Mouse (Mus musculus) MEL (cell line): ENCODE data around the gene Gm10053. TPM values are rescaled to one million over a fixed set of nuclear protein-coding genes. Genes with fewer than 3 reads are reported as not detected.
A peak's percentile ranks its signal among the peaks of the same experiment; 100 is the strongest.
"Not testable (repeated sequence)": the region's sequence is repeated elsewhere in the genome, so short reads cannot be mapped to it uniquely, and the experiment has no call there.

ENCODE experiments used
- DNase-seq: peaks from one replicate; pipeline ENCODE4 v3.0.0; 2011; ENCODE audit warnings: low read depth, low spot score
- H3K27ac ChIP-seq: 2 replicates; pipeline ENCODE4 v1.5.1; 2012; ENCODE audit warnings: low read depth, mild to moderate bottlenecking, control low read depth, low read length, moderate library complexity; ENCODE audit not compliant: control insufficient read depth
- H3K27me3 ChIP-seq, 2 experiments: fragments of 150-350 bp in 1 of 2; sonication (generic) in 1 of 2; 2 replicates each; pipeline ENCODE4 v1.6.1; 2012; ENCODE audit warnings: low read length in 2 of 2, mild to moderate bottlenecking in 2 of 2, improper control_type of control experiment in 1 of 2, moderate library complexity in 1 of 2; ENCODE audit not compliant: insufficient read depth in 2 of 2, control insufficient read depth in 1 of 2
- H3K36me3 ChIP-seq, 2 experiments: 2 replicates each; pipeline ENCODE4 v1.6.1; 2012 to 2014; ENCODE audit warnings: low read length in 2 of 2, improper control_type of control experiment in 1 of 2, inconsistent platforms in 1 of 2, mild to moderate bottlenecking in 1 of 2; ENCODE audit not compliant: insufficient read depth in 2 of 2, control insufficient read depth in 1 of 2
- H3K4me1 ChIP-seq, 2 experiments: fragments of 150-350 bp in 1 of 2; sonication (generic) in 1 of 2; 2 replicates each; pipeline ENCODE4 v1.6.1; 2012; ENCODE audit warnings: low read length in 2 of 2, improper control_type of control experiment in 1 of 2, mild to moderate bottlenecking in 1 of 2; ENCODE audit not compliant: insufficient read depth in 2 of 2, control insufficient read depth in 1 of 2
- H3K4me3 ChIP-seq, 2 experiments: fragments of 150-350 bp in 1 of 2; sonication (generic) in 1 of 2; 2 replicates each; pipeline ENCODE4 v1.5.1; 2012; ENCODE audit warnings: low read depth in 2 of 2, low read length in 2 of 2, mild to moderate bottlenecking in 2 of 2, moderate library complexity in 2 of 2, control low read depth in 1 of 2, improper control_type of control experiment in 1 of 2; ENCODE audit not compliant: control insufficient read depth in 1 of 2, insufficient read depth in 1 of 2
- H3K79me2 ChIP-seq: 2 replicates; pipeline ENCODE4 v1.6.1; 2012; ENCODE audit warnings: mild to moderate bottlenecking, low read length, moderate library complexity; ENCODE audit not compliant: control insufficient read depth, poor library complexity, insufficient read depth
- H3K9ac ChIP-seq: 2 replicates; pipeline ENCODE4 v1.6.1; 2012; ENCODE audit warnings: low read depth, mild to moderate bottlenecking, control low read depth, low read length, moderate library complexity; ENCODE audit not compliant: control insufficient read depth, poor library complexity, severe bottlenecking
- H3K9me3 ChIP-seq: fragments of 150-350 bp; sonication (generic); replicated peaks from 2 replicates; pipeline ENCODE4 v1.6.1; 2012; ENCODE audit warnings: mild to moderate bottlenecking, low read length, improper control_type of control experiment, moderate library complexity; ENCODE audit not compliant: insufficient read depth
- BHLHE40 ChIP-seq: IDR thresholded peaks from 2 replicates; pipeline ENCODE4 v1.6.1; 2012; ENCODE audit warnings: low read depth, mild to moderate bottlenecking, inconsistent platforms, low read length, improper control_type of control experiment, borderline replicate concordance
- CHD2 ChIP-seq: IDR thresholded peaks from 2 replicates; pipeline ENCODE4 v1.6.1; 2011; ENCODE audit warnings: low read length, improper control_type of control experiment
- ELF1 ChIP-seq: IDR thresholded peaks from 2 replicates; pipeline ENCODE4 v1.6.1; 2014; ENCODE audit warnings: low read depth, mild to moderate bottlenecking, inconsistent platforms, low read length, improper control_type of control experiment, moderate library complexity
- EP300 ChIP-seq, 2 experiments: IDR thresholded peaks; 2 replicates each; pipeline ENCODE4 v1.6.1; 2011; ENCODE audit warnings: improper control_type of control experiment in 2 of 2, low read length in 2 of 2, low read depth in 1 of 2, mild to moderate bottlenecking in 1 of 2
- ETS1 ChIP-seq: IDR thresholded peaks from 2 replicates; pipeline ENCODE4 v1.6.1; 2012; ENCODE audit warnings: low read depth, mild to moderate bottlenecking, inconsistent platforms, low read length, improper control_type of control experiment, moderate library complexity
- GABPA ChIP-seq: IDR thresholded peaks from 2 replicates; pipeline ENCODE4 v1.6.1; 2012; ENCODE audit warnings: low read depth, mild to moderate bottlenecking, inconsistent platforms, low read length, improper control_type of control experiment, moderate library complexity
- GATA1 ChIP-seq: IDR thresholded peaks from 2 replicates; pipeline ENCODE4 v1.6.1; 2011; ENCODE audit warnings: low read depth, low read length, improper control_type of control experiment
- HCFC1 ChIP-seq: IDR thresholded peaks from 2 replicates; pipeline ENCODE4 v1.6.1; 2012; ENCODE audit warnings: low read depth, mild to moderate bottlenecking, inconsistent platforms, low read length, improper control_type of control experiment, moderate library complexity
- MAFK ChIP-seq: IDR thresholded peaks from 2 replicates; pipeline ENCODE4 v1.6.1; 2011; ENCODE audit warnings: low read depth, mild to moderate bottlenecking, low read length, improper control_type of control experiment, borderline replicate concordance
- MAX ChIP-seq: IDR thresholded peaks from 2 replicates; pipeline ENCODE4 v1.6.1; 2011; ENCODE audit warnings: low read length, improper control_type of control experiment
- MAZ ChIP-seq: IDR thresholded peaks from 2 replicates; pipeline ENCODE4 v1.6.1; 2012; ENCODE audit warnings: low read depth, mild to moderate bottlenecking, inconsistent platforms, low read length, improper control_type of control experiment
- MYB ChIP-seq: IDR thresholded peaks from 2 replicates; pipeline ENCODE4 v1.6.1; 2011; ENCODE audit warnings: mild to moderate bottlenecking, low read depth, low read length, improper control_type of control experiment
- NELFE ChIP-seq: IDR thresholded peaks from 2 replicates; pipeline ENCODE4 v1.6.1; 2011; ENCODE audit warnings: low read depth, low read length, improper control_type of control experiment
- POLR2A ChIP-seq, 2 experiments: IDR thresholded peaks; 2 replicates each; pipeline ENCODE4 v1.6.1; 2011 to 2012; ENCODE audit warnings: low read length in 2 of 2, mild to moderate bottlenecking in 2 of 2, control low read depth in 1 of 2, improper control_type of control experiment in 1 of 2, low read depth in 1 of 2, moderate library complexity in 1 of 2; ENCODE audit not compliant: control insufficient read depth in 1 of 2, insufficient read depth in 1 of 2, poor library complexity in 1 of 2
- POLR2AphosphoS2 ChIP-seq: IDR thresholded peaks from 2 replicates; pipeline ENCODE4 v1.6.1; 2011; ENCODE audit warnings: low read length, improper control_type of control experiment
- RCOR1 ChIP-seq: IDR thresholded peaks from 2 replicates; pipeline ENCODE4 v1.6.1; 2012; ENCODE audit warnings: low read depth, mild to moderate bottlenecking, inconsistent platforms, low read length, improper control_type of control experiment
- SIN3A ChIP-seq: IDR thresholded peaks from 2 replicates; pipeline ENCODE4 v1.6.1; 2012; ENCODE audit warnings: low read length, improper control_type of control experiment, inconsistent platforms
- SMC3 ChIP-seq: IDR thresholded peaks from 2 replicates; pipeline ENCODE4 v1.6.1; 2011; ENCODE audit warnings: low read depth, low read length, improper control_type of control experiment
- TAL1 ChIP-seq: IDR thresholded peaks from 2 replicates; pipeline ENCODE4 v1.6.1; 2012; ENCODE audit warnings: mild to moderate bottlenecking, inconsistent platforms, low read length, moderate library complexity, mixed read lengths
- TCF12 ChIP-seq: IDR thresholded peaks from 2 replicates; pipeline ENCODE4 v1.6.1; 2014; ENCODE audit warnings: low read depth, mild to moderate bottlenecking, inconsistent platforms, low read length, improper control_type of control experiment, moderate library complexity
- USF1 ChIP-seq: IDR thresholded peaks from 2 replicates; pipeline ENCODE4 v1.6.1; 2014; ENCODE audit warnings: low read depth, mild to moderate bottlenecking, inconsistent platforms, low read length, improper control_type of control experiment, moderate library complexity
- ZMIZ1 ChIP-seq: IDR thresholded peaks from 2 replicates; pipeline ENCODE4 v1.6.1; 2012; ENCODE audit warnings: low read depth, mild to moderate bottlenecking, inconsistent platforms, low read length, improper control_type of control experiment, moderate library complexity
- polyA plus RNA-seq, 2 experiments: library from polyadenylated mRNA; stranded (reverse) in 1 of 2; unstranded in 1 of 2; fragments of >175 nt in 1 of 2; fragments of >200 nt in 1 of 2; gene quantifications; 2 replicates each; pipeline versions ENCODE4 v1.2.1 to v1.2.4; 2012; ENCODE audit warnings: low replicate concordance in 2 of 2, low read depth in 1 of 2; ENCODE audit not compliant: insufficient read length in 2 of 2, insufficient read depth in 1 of 2, missing spikeins in 1 of 2
- total RNA-seq: library from RNA; depleted of rRNA; stranded (reverse); fragments of 300-350 nt; gene quantifications from 2 replicates; pipeline ENCODE4 v1.2.3, GENCODE M21; 2012; rRNA removed

The Gm10053 gene
- 237 and 277 TPM in 2 replicates for total RNA-seq
- 100 to 1,000 TPM in 1 of 2 experiments, not detected in 1; 173 TPM for polyA plus RNA-seq

DNA sequence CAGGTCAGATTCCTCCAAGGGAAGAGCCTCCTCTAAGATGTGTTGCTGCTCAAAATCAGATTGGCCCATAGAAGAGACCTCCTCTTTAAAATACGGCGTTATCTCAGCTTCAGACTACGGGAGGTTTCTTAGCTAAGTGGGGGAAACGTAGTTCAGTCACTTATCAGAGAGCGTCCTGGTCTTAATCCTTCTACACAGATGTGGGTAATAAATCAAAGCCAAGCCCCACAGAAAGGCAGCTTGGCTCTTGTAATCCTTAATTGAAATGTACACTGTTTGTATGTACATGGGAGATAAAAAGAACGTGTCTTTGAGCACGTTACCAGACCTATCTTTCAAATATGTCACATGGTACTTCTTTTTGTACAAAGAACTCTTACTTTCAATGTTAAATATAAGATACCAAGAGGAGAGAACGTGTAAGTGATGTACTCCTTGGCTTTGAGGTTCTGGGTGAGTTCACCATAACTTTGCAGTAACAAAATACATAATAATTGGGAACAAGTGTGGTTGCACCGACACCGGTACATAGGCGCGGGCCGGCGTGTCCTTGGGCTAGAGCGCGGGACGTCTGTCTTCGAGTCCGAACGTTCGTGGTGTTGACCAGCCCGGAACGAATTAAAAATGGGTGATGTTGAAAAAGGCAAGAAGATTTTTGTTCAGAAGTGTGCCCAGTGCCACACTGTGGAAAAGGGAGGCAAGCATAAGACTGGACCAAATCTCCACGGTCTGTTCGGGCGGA lies at the start of gene Gm10053:
TSS of gene Gm10053 (plus strand) at position 558 of the 742 bp plus-strand sequence.
- H3K27ac ChIP-seq, H3K4me1 ChIP-seq, H3K36me3 ChIP-seq, H3K27me3 ChIP-seq, H3K79me2 ChIP-seq, H3K9me3 ChIP-seq, H3K4me3 ChIP-seq, H3K9ac ChIP-seq: not testable (repeated sequence)
- peak; percentile 68 for DNase-seq
- TF ChIP-seq MAX (0 out of 2 replicates have a peak, but pooled peaks have one; percentile 28), TCF12 (peak; percentile 73; the same call in 1 of the 2 replicates), TAL1 (peak; percentile 57), EP300 (IDR thresholded peaks at IDR 0.05; ENCODE audit: low read depth in 1 of 2, low read length in 2 of 2) (peak; percentile 65 to 74), RCOR1 (peak; percentile 86), GATA1 (peak; percentile 63; the same call in 1 of the 2 replicates), BHLHE40 (peak; percentile 53; the same call in 1 of the 2 replicates), ETS1 (peak; percentile 34; the same call in 1 of the 2 replicates)

DNA sequence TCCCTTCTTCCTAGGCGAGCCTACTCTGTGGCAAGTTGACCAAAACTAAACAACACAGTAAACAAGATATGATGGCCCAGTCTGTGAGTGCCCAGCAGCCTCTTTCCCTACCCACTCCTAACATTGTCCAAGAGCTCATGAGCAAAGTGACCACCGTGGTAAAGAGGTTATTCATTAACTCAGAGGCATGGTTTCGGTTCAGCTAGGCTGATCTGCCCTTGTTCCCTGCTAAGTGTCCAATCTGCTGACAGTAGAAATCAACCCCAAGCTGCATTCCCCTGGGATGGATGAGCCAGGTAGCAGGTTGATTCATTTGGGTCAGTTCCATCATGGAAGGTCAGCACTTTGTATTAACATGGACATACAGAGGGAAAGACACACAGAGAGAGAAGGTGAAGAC lies 33.4 kb upstream of the Gm10053 start:
- no peak for DNase-seq
- no peaks in the 10 kb centered on the region for H3K9me3 ChIP-seq
- H3K27me3 ChIP-seq = no peaks in the 10 kb centered on the region; a peak in 2 of 4 replicates
- no peak overlapping the region for H3K9ac ChIP-seq
- no peaks in the 10 kb centered on the region for H3K4me1 ChIP-seq
- no peak for TF ChIP-seq MAFK
- no peak for TF ChIP-seq MAZ
- TF ChIP-seq ETS1 = no peak
- no peak for TF ChIP-seq TCF12
- no peak for TF ChIP-seq MYB
- no peak for TF ChIP-seq SIN3A
- TF ChIP-seq HCFC1 = no peak
- TF ChIP-seq ZMIZ1 = no peak
- TF ChIP-seq TAL1 = no peak
- TF ChIP-seq CHD2 = no peak
- TF ChIP-seq GATA1 = no peak
- no peak for TF ChIP-seq RCOR1
- TF ChIP-seq ELF1 = no peak
- no peak for TF ChIP-seq POLR2AphosphoS2
- TF ChIP-seq NELFE = no peak
- no peak for TF ChIP-seq SMC3
- TF ChIP-seq POLR2A (IDR thresholded peaks at IDR 0.05; ENCODE audit: control insufficient read depth in 1 of 2, insufficient read depth in 1 of 2, low read depth in 1 of 2, low read length in 2 of 2, poor library complexity in 1 of 2) = no peak
- no peak for TF ChIP-seq GABPA
- TF ChIP-seq USF1 = no peak
- TF ChIP-seq, all 39 proteins: peak for 0
- H3K79me2 ChIP-seq = no peaks in the 10 kb centered on the region
- H3K4me3 ChIP-seq = no peak overlapping the region
- no peak overlapping the region for H3K27ac ChIP-seq
- no peaks in the 10 kb centered on the region for H3K36me3 ChIP-seq
